8 mouse cellular contexts compared by ENCODE assay signal in the genomic region with DNA sequence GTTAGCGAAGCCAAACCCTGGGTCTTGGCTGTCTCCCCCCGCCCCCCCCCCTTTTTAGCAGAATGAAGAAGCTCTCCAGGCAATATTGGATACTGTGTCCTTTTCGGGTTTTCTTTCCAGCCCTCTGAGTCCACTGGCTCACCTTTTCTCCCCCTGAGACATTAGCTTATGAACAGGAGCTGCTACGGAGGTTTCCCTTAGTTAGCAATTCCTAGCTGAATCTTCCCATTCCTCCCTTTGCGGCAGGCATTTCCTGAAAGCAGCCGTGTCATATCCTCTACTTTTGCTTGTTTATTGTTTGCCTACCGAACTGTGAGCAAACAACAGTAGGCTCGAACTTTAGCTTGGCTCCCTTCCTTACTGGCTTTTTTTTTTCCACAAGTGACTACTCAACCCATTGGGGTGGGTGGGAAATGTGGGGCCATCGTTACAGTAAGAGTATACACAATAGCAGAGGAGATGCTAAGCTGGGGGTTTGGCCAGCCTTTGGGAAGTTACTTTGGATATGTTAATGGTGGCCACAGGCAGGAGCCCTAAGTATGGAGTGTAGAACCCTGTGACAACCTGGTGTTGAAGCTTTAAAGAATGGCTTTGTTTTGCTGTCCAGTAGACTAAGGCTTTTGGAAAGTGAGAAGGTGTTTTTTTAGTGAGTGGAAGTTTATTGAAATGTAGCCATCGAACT. TPM values are rescaled to one million over a fixed set of nuclear protein-coding genes. Genes with fewer than 3 reads are reported as not detected.
DNase-seq lines count a peak whose midpoint lies in the region; ATAC-seq and TF ChIP-seq lines count a peak whose summit lies in the region.

No protein-coding gene starts in this region.

- H3K9me3 ChIP-seq in E14TG2a.4 (ENCODE audit: low read length) (no peaks in the 10 kb centered on the region), MEL (replicated peaks; ENCODE audit: insufficient read depth, low read length) (no peaks in the 10 kb centered on the region)
- no peaks in the 10 kb centered on the region for H3K9me3 ChIP-seq in heart, embryonic 15.5 days (replicated peaks)
- no peaks in the 10 kb centered on the region for H3K9me3 ChIP-seq in liver, embryonic 12.5 days (replicated peaks)

- peak overlapping the region; percentile 83 for H3K9ac ChIP-seq in MEL (ENCODE audit: control insufficient read depth, low read depth, low read length, poor library complexity, severe bottlenecking)
- peak overlapping the region; percentile 72 for H3K9ac ChIP-seq in heart, embryonic 15.5 days
- H3K9ac ChIP-seq in liver, embryonic 12.5 days: peak overlapping the region; percentile 90

- no peak for ATAC-seq in heart, embryonic 15.5 days (replicated peaks; ENCODE audit: insufficient number of reproducible peaks, insufficient read depth, low FRiP score, low read depth)
- ATAC-seq in liver, embryonic 12.5 days: no peak
- no peak for ATAC-seq in frontal cortex, adult (ENCODE audit: low TSS enrichment)

- 0 out of 2 replicates have a peak, but pooled peaks cover under 1% of the 10 kb centered on the region for H3K36me3 ChIP-seq in E14TG2a.4 (ENCODE audit: insufficient read depth, low read length)
- peaks cover 6 to 38% of the 10 kb centered on the region in 2 experiments for H3K36me3 ChIP-seq in MEL (ENCODE audit: control insufficient read depth in 1 of 2, insufficient read depth in 2 of 2, low read length in 2 of 2)
- H3K36me3 ChIP-seq in heart, embryonic 15.5 days: no peaks in the 10 kb centered on the region
- peaks cover 7% of the 10 kb centered on the region; the same call in 1 of the 2 replicates for H3K36me3 ChIP-seq in liver, embryonic 12.5 days

- no peak for TF ChIP-seq EP300 in MEL (IDR thresholded peaks at IDR 0.05; ENCODE audit: low read depth in 1 of 2, low read length in 2 of 2)

- 12% methylated on average over 10 of the region's 10 CpGs for WGBS in heart, embryonic 15.5 days
- 7% methylated on average over 10 of the region's 10 CpGs for WGBS in liver, embryonic 12.5 days (ENCODE audit: insufficient replicate concordance)

- peaks cover 44% of the 10 kb centered on the region for H3K4me1 ChIP-seq in E14TG2a.4 (replicated peaks; ENCODE audit: low read depth, low read length)
- peaks cover 9 to 16% of the 10 kb centered on the region in 2 experiments for H3K4me1 ChIP-seq in MEL (ENCODE audit: control insufficient read depth in 1 of 2, insufficient read depth in 2 of 2, low read length in 2 of 2)
- H3K4me1 ChIP-seq in heart, embryonic 15.5 days (replicated peaks): peaks cover 17% of the 10 kb centered on the region
- H3K4me1 ChIP-seq in liver, embryonic 12.5 days: peaks cover 57% of the 10 kb centered on the region

- peak overlapping the region; percentile 2 for H3K27ac ChIP-seq in MEL (ENCODE audit: control insufficient read depth, low read depth, low read length)
- H3K27ac ChIP-seq in heart, embryonic 15.5 days: no peak overlapping the region
- peak overlapping the region; percentile 83; the same call in 1 of the 2 replicates for H3K27ac ChIP-seq in liver, embryonic 12.5 days

- peaks cover 49% of the 10 kb centered on the region for H3K79me2 ChIP-seq in MEL (ENCODE audit: control insufficient read depth, insufficient read depth, low read length, poor library complexity)

- H3K27me3 ChIP-seq in E14TG2a.4 (ENCODE audit: insufficient read depth, low read length) (no peaks in the 10 kb centered on the region), MEL (ENCODE audit: control insufficient read depth in 1 of 2, insufficient read depth in 2 of 2, low read length in 2 of 2) (no peaks in the 10 kb centered on the region)
- H3K27me3 ChIP-seq in heart, embryonic 15.5 days: no peaks in the 10 kb centered on the region
- no peaks in the 10 kb centered on the region for H3K27me3 ChIP-seq in liver, embryonic 12.5 days (replicated peaks)

- TF ChIP-seq CTCF in E14TG2a.4 (conservative IDR thresholded peaks at IDR 0.05; ENCODE audit: low read length): no peak
- no peak for TF ChIP-seq CTCF in MEL (IDR thresholded peaks at IDR 0.05 in 2 of 3, conservative IDR thresholded peaks at IDR 0.05 in 1 of 3; ENCODE audit: control insufficient read depth in 1 of 3, insufficient read depth in 1 of 3, low read depth in 2 of 3, low read length in 3 of 3, poor library complexity in 1 of 3, severe bottlenecking in 1 of 3)

- TF ChIP-seq RAD21 in MEL (IDR thresholded peaks at IDR 0.05; ENCODE audit: low read depth, low read length): no peak

- no peak for DNase-seq in MEL (ENCODE audit: low read depth, low spot score)
- no peak for DNase-seq in ovary, postnatal 14 days (ENCODE audit: low spot score)
- DNase-seq in adrenal gland, adult 8-10 months: no peak
- DNase-seq in testis, postnatal 14 days (ENCODE audit: low spot score): no peak

- peak overlapping the region; percentile 78 for H3K4me2 ChIP-seq in heart, embryonic 15.5 days
- H3K4me2 ChIP-seq in liver, embryonic 12.5 days: peak overlapping the region; percentile 96

- peak overlapping the region; percentile 89 for H3K4me3 ChIP-seq in E14TG2a.4 (replicated peaks; ENCODE audit: low read length)
- peak overlapping the region; percentile 81 to 96 for H3K4me3 ChIP-seq in MEL (ENCODE audit: control insufficient read depth in 1 of 2, insufficient read depth in 1 of 2, low read depth in 2 of 2, low read length in 2 of 2)
- H3K4me3 ChIP-seq in heart, embryonic 15.5 days: peak overlapping the region; percentile 73
- peak overlapping the region; percentile 83 for H3K4me3 ChIP-seq in liver, embryonic 12.5 days

- no peak for TF ChIP-seq POLR2A in MEL (IDR thresholded peaks at IDR 0.05; ENCODE audit: control insufficient read depth in 1 of 2, insufficient read depth in 1 of 2, low read depth in 1 of 2, low read length in 2 of 2, poor library complexity in 1 of 2)

TF ChIP-seq in MEL, 35 proteins besides CTCF, POLR2A, EP300 and RAD21:
- TF ChIP-seq CHD1 (IDR thresholded peaks at IDR 0.05; ENCODE audit: low read depth, low read length) (no peak), SMC3 (IDR thresholded peaks at IDR 0.05; ENCODE audit: low read depth, low read length) (no peak), MEF2A (IDR thresholded peaks at IDR 0.05; ENCODE audit: extremely low read depth, insufficient replicate concordance, low read depth, low read length, poor library complexity, severe bottlenecking) (no peak), ZKSCAN1 (IDR thresholded peaks at IDR 0.05; ENCODE audit: low read depth, low read length) (no peak), POLR2AphosphoS5 (IDR thresholded peaks at IDR 0.05; ENCODE audit: borderline replicate concordance, low read depth, low read length) (no peak), USF2 (IDR thresholded peaks at IDR 0.05; ENCODE audit: borderline replicate concordance in 1 of 2, insufficient read depth in 1 of 2, low read depth in 1 of 2, low read length in 2 of 2) (no peak), SIN3A (IDR thresholded peaks at IDR 0.05; ENCODE audit: low read length) (peak; percentile 4; the same call in 1 of the 2 replicates), MYB (IDR thresholded peaks at IDR 0.05; ENCODE audit: low read depth, low read length) (no peak), UBTF (IDR thresholded peaks at IDR 0.05; ENCODE audit: borderline replicate concordance, insufficient read depth, low read depth, low read length) (no peak)

RNA-seq across cellular contexts. Expression of a gene that starts 1.7 kb away (rescaled TPM):
- total RNA-seq in MEL (2012; rRNA removed): 185 and 187 TPM in 2 replicates
- 100 to 1,000 TPM in 1 of 2 experiments, 10 to 100 TPM in 1; 74.7 to 157 TPM for polyA plus RNA-seq in MEL (2012; ENCODE audit: insufficient read depth in 1 of 2, insufficient read length in 2 of 2, low read depth in 1 of 2, low replicate concordance in 2 of 2, missing spikeins in 1 of 2)
- 48.1 and 52.8 TPM in 2 replicates for polyA plus RNA-seq in heart, embryonic 15.5 days (2015; fragmentation: Nextera tagmentation; extraction: Ambion mirVana)
- 94.0 and 94.6 TPM in 2 replicates for polyA plus RNA-seq in liver, embryonic 12.5 days (2016; fragmentation: Nextera tagmentation; extraction: Ambion mirVana)
- total RNA-seq in adrenal gland, adult 8-10 months (2022): 10 to 100 TPM; 16.3 to 21.5 (median 18.4) TPM

RNA-seq across cellular contexts. Expression of a gene that starts 1.8 kb away (rescaled TPM):
- 7.1 and 7.7 TPM in 2 replicates for total RNA-seq in MEL (2012; rRNA removed)
- 10 to 100 TPM in 1 of 2 experiments, not detected in 1; 11.6 TPM for polyA plus RNA-seq in MEL (2012; ENCODE audit: insufficient read depth in 1 of 2, insufficient read length in 2 of 2, low read depth in 1 of 2, low replicate concordance in 2 of 2, missing spikeins in 1 of 2)
- 8.7 and 9.8 TPM in 2 replicates for polyA plus RNA-seq in heart, embryonic 15.5 days (2015; fragmentation: Nextera tagmentation; extraction: Ambion mirVana)
- 11.7 and 13.1 TPM in 2 replicates for polyA plus RNA-seq in liver, embryonic 12.5 days (2016; fragmentation: Nextera tagmentation; extraction: Ambion mirVana)
- total RNA-seq in adrenal gland, adult 8-10 months (2022): 10 to 100 TPM; 14.3 to 15.0 (median 14.6) TPM
